Mouse (Mus musculus): ENCODE results near the gene Kcnip3. TPM values are rescaled to one million over a fixed set of nuclear protein-coding genes. Genes with fewer than 3 reads are reported as not detected.

Gene Kcnip3
- polyA plus RNA-seq (2015; fragmentation: Nextera tagmentation; extraction: Ambion mirVana), result 3.3 and 4.0 TPM in 2 replicates

DNA sequence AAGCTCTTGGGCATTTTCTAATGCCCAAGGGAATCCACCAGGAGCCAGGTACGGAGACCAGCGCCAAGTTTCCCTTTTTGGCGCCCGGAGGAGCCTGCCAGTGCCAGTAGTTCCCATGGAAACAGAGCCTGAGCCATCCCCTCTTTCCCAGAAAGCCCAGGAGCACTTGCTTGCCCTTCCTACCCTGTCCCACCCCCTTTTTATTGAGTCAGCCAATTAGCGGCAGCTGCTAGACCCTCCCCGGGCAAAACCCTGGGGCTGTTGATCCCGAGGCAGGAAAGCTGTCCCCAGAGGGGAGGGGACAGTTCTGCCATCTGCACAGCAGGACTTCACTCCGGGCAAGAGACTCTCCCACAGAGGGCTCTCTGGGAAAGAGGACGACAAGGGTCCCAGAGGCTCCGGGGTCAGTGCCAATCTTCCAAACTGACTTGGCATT lies at the start of gene Kcnip3:
Kcnip3 (minus strand) TSS at position 89 of the 436 bp plus-strand sequence.
- 5% methylated on average over 10 of the region's 10 CpGs for WGBS
- Histone ChIP-seq H3K9me3 (no peaks in the 10 kb centered on the region), H3K9ac (peak within 1 kb of the TSS; percentile 37), H3K4me2 (replicated peaks) (peak within 1 kb of the TSS; percentile 60), H3K27ac (no peak within 1 kb of the TSS), H3K27me3 (replicated peaks) (no peaks in the 10 kb centered on the region), H3K36me3 (no peaks in the 10 kb centered on the region), H3K4me1 (replicated peaks) (peaks cover 16% of the 10 kb centered on the region), H3K4me3 (replicated peaks) (peak within 1 kb of the TSS; percentile 32)
- ATAC-seq, result peak; percentile 35; the same call in 1 of the 2 replicates

DNA sequence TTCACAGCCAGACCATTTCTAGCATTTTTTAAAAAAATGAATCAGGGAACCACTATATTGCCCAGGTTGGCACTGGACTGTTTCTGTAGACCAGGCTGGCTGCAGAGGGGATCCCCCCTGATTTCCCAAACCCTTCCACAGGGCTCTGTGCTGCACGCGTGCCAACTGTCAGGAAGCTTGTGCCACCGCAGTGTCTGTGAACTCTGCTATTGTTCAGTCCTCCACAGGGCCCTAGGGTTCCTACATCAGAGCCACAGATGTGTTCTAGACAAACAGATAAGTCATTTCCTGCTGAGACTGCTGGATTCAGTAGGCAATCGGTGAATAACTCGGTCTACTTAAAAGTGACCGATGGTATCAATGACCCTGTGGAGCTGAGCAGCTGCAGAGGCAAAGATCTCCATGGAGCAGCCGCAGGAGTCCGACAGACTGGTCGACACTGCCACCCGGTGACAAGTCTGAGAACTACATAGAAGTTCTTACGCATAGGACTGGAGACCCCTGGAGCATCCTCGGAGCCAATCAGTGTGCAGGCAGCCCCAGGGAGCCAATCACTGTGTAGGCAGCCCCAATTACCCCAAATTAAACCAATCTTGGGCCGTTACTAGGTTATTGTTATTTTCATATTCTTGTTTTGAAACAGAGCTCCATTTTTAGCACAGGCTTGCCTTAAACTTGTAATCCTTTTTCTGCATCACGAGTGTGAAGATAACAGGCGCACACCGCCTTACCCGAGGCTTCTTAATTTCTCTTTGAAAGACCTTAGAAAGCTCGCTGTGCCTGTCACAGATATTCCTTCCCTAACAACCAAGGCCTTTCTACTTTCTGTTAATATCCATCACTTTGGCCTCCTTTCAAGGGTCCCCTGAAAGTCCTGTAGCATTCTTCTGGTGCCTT lies 37.4 kb upstream of the Kcnip3 start:
- peak; percentile 94 for ATAC-seq
- 17% methylated on average over 18 of the region's 18 CpGs for WGBS
- no peak overlapping the region; the same call in 1 of the 2 replicates for H3K4me3 ChIP-seq (replicated peaks)

DNA sequence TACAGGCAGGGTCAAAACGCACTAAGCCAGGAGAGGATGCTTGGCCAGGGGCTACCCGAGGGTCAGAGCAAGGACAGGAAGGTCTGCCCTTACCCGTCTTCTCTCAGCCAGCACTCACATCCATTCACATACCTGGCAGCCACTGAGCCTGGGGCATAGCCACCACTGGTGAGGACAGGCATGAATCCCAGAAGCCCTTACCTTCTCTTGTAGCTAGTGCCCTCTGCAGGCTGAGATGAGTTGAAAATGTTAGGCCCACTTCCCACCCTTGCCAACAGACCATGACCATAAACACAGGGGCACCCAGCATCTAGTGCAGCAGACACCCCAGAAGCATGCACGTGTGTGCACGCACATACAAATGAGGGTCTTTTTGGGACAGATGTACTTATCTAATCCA lies 29.2 kb upstream of the Kcnip3 start:
- Histone ChIP-seq H3K27ac (no peak overlapping the region), H3K27me3 (replicated peaks) (no peaks in the 10 kb centered on the region), H3K4me3 (replicated peaks) (no peak overlapping the region), H3K4me1 (replicated peaks) (no peaks in the 10 kb centered on the region), H3K36me3 (no peaks in the 10 kb centered on the region), H3K9me3 (no peaks in the 10 kb centered on the region), H3K9ac (no peak overlapping the region), H3K4me2 (replicated peaks) (no peak overlapping the region)
- no peak for ATAC-seq
- WGBS, result 52% methylated on average over 5 of the region's 5 CpGs

More for the DNA sequence above, 37.4 kb upstream of the Kcnip3 start:
- Histone ChIP-seq H3K9me3 (no peaks in the 10 kb centered on the region), H3K27me3 (replicated peaks) (peaks cover 1% of the 10 kb centered on the region; the same call in 1 of the 2 replicates), H3K27ac (no peak overlapping the region), H3K4me1 (replicated peaks) (no peaks in the 10 kb centered on the region), H3K4me2 (replicated peaks) (peak overlapping the region; percentile 47), H3K36me3 (no peaks in the 10 kb centered on the region), H3K9ac (no peak overlapping the region)

DNA sequence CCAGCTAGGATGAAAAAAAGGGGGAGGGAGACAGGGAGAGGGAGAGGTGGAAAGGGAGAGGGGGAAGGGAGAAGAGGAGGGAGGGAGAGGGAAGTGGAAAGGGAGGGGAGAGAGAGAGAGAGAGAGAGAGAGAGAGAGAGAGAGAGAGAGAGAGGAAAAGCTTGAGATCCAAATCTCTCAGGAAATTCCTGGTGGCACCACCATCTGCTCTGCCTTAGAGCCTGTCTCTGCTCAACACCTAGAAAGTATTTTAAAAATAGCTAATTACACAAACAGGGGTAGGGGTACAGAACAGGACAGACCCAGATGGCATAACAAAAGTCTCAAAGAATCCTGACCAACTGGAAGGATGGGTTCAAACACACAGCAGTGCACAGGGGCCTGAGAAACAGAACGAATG lies 28.6 kb upstream of the Kcnip3 start:
- H3K9ac ChIP-seq, result no peak overlapping the region
- WGBS, result 69% methylated on average over 1 of the region's 1 CpGs
- H3K4me1 ChIP-seq (replicated peaks), result no peaks in the 10 kb centered on the region
- no peak overlapping the region for H3K4me2 ChIP-seq (replicated peaks)
- no peaks in the 10 kb centered on the region for H3K9me3 ChIP-seq
- no peaks in the 10 kb centered on the region for H3K27me3 ChIP-seq (replicated peaks)
- H3K4me3 ChIP-seq (replicated peaks), result no peak overlapping the region
- H3K27ac ChIP-seq, result no peak overlapping the region
- H3K36me3 ChIP-seq, result no peaks in the 10 kb centered on the region
- no peak for ATAC-seq

DNA sequence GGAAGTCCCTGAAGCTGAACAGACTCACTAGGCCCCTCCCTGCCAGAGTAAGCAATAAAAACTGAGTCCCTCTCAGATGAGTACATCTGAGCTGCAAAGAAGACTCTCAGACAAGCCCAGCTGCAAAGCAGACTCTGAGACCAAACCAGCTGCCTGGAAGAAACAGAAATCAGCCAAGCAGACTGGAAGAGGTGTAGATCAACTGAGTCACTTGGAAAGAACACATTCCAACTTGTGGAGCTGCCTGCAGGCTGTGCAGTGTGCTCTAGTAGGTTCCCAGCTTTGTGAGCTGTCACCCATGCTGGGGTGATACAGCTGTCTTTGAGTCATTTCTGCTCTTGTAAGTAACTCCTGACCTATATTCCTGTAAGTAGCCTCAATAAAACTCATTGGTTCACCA lies 27.8 kb upstream of the Kcnip3 start:
- Histone ChIP-seq H3K36me3 (no peaks in the 10 kb centered on the region), H3K27ac (no peak overlapping the region), H3K9ac (no peak overlapping the region), H3K4me2 (replicated peaks) (no peak overlapping the region), H3K4me3 (replicated peaks) (no peak overlapping the region), H3K9me3 (no peaks in the 10 kb centered on the region), H3K27me3 (replicated peaks) (no peaks in the 10 kb centered on the region), H3K4me1 (replicated peaks) (no peaks in the 10 kb centered on the region)
- no peak for ATAC-seq

DNA sequence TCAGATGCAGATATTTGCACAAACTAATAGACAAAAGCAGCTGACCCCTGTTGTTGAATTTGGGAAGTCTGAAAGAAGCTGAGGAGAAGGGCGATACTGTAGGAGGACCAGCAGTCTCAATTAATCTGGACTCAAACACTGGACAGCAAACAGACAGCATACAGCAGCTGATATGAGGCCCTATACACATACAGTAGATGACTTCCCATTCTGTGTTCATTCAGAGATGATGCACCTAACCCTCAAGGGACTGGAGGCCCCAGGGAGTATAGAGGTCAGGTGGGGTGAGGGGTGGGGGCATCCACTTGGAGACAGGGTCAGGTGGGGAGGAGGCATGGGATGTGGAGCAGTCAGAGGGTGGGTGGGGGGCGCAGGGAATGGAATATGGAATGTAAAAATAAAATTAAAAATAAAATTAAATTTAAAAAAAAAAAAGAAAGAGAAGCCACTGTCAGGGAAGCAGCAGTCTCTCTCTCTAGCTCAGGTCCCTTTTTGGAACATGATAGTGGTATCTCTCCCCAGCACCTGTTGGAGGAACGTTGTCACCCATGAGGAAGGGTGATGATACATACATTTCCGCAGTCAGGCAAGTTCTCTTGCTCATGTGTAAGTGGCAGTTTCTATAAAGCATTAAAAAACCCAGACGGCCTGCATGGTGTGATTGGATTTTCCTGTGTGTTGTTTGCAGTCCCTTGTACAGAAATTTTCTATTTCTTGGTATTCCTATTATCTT lies 26.6 kb upstream of the Kcnip3 start:
- H3K9ac ChIP-seq, result no peak overlapping the region
- ATAC-seq, result no peak
- H3K36me3 ChIP-seq, result no peaks in the 10 kb centered on the region
- H3K4me2 ChIP-seq (replicated peaks), result no peak overlapping the region
- H3K4me1 ChIP-seq (replicated peaks), result no peaks in the 10 kb centered on the region
- 79% methylated on average over 5 of the region's 5 CpGs for WGBS
- H3K27me3 ChIP-seq (replicated peaks), result 0 out of 2 replicates have a peak, but pooled peaks cover under 1% of the 10 kb centered on the region
- no peaks in the 10 kb centered on the region for H3K9me3 ChIP-seq
- no peak overlapping the region for H3K4me3 ChIP-seq (replicated peaks)
- no peak overlapping the region for H3K27ac ChIP-seq

DNA sequence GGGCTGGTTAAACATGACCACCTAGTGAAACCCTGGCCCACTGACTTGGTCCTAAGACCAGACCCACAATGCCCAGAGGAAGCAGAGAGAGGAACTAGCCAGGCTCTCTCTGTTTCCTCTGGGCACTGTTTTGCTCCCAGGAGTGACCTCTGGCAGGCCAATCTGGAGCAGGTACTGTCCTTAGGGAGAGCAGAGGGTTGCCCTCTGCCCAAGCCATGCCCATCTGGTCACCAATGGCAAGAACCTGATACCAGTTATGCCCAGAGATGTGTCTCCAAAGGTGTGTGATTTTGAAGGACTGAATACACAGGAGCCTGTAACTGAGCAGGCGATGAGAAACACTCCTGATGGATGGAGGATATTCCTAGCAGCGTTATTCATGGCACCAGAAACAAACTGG lies 19.8 kb upstream of the Kcnip3 start:
- no peak overlapping the region for H3K27ac ChIP-seq
- 88% methylated on average over 2 of the region's 2 CpGs for WGBS
- peaks cover 50% of the 10 kb centered on the region for H3K27me3 ChIP-seq (replicated peaks)
- peaks cover 7% of the 10 kb centered on the region for H3K4me1 ChIP-seq (replicated peaks)
- no peaks in the 10 kb centered on the region for H3K36me3 ChIP-seq
- ATAC-seq, result no peak
- H3K4me2 ChIP-seq (replicated peaks), result peak overlapping the region; percentile 65; the same call in 1 of the 2 replicates
- no peak overlapping the region for H3K4me3 ChIP-seq (replicated peaks)
- H3K9me3 ChIP-seq, result no peaks in the 10 kb centered on the region
- H3K9ac ChIP-seq, result no peak overlapping the region

DNA sequence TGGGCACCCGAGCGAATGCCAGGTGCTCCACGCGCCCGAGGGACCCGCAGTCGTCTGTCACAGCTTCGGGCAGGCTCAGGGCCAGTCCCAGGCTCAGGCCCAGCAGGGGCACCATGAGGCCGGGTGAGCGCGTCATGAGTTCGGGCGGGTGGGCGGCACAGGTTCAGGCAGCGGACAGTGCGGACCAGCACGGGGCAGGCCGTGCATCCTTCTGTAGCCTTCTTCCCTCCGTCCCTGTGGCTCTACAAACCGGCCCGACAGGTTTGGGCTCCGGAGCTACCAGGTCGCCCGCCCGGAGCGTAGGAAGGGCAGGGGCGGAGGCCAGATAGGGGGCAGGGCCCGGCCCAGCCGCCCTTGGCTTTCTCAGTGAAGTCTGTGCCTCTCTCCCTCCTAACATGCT lies 19.3 kb upstream of the Kcnip3 start, which contains the start of gene Prom2:
Prom2 (minus strand) TSS at position 283 of the 400 bp plus-strand sequence.
- Histone ChIP-seq H3K4me2 (replicated peaks) (peak within 1 kb of the TSS; percentile 65), H3K9ac (no peak within 1 kb of the TSS), H3K4me1 (replicated peaks) (peaks cover 7% of the 10 kb centered on the region), H3K36me3 (no peaks in the 10 kb centered on the region), H3K27ac (no peak within 1 kb of the TSS), H3K27me3 (replicated peaks) (peaks cover 50% of the 10 kb centered on the region), H3K4me3 (replicated peaks) (peak within 1 kb of the TSS; percentile 22), H3K9me3 (no peaks in the 10 kb centered on the region)
- ATAC-seq, result peak; percentile 92
- 5% methylated on average over 29 of the region's 29 CpGs for WGBS

DNA sequence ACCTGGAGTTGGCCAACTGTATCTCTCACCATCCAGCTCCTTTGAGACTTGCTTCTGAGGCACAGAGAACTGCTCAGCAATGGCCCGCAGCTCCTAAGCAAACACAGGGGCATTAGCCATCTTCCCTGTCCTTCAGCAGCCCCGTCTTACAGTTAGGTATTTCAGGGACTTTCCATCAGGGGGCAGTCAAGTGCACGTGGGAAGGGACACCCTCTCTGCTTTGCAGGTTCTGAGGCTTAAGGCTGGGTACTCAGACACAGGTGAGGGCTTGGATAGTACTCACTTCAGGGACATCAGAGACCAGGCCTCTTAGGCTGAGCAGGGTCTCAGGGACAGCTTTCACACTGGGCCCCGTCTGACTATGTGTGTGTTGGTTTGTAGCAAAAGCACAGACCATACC lies 17.6 kb upstream of the Kcnip3 start:
- Histone ChIP-seq H3K4me1 (replicated peaks) (peaks cover 7% of the 10 kb centered on the region), H3K9me3 (no peaks in the 10 kb centered on the region), H3K36me3 (no peaks in the 10 kb centered on the region), H3K4me3 (replicated peaks) (no peak overlapping the region), H3K4me2 (replicated peaks) (no peak overlapping the region), H3K27me3 (replicated peaks) (peaks cover 50% of the 10 kb centered on the region), H3K9ac (no peak overlapping the region), H3K27ac (no peak overlapping the region)
- no peak for ATAC-seq
- WGBS, result 26% methylated on average over 4 of the region's 4 CpGs

DNA sequence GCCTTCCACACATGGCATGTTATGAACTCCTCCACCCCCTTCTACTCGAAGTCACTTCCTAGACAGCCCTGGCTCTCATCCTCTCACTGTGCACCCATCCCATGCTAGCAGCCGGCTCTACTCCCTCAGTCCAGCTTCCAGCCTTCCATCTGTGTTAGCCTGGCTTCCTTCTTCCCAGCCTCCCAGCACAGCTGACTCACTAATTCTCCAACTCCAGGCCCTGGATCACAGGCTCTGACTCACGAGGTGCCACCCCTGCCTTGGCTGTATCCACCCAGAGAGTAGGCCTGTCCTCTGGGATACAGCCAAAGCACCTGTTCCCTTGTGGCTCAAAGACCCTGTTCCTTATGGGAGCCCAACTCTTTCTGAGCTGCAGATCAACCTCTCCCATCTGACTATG lies 15.7 kb upstream of the Kcnip3 start:
- WGBS, result 59% methylated on average over 3 of the region's 3 CpGs
- ATAC-seq, result no peak
- H3K9ac ChIP-seq, result no peak overlapping the region
- H3K36me3 ChIP-seq, result no peaks in the 10 kb centered on the region
- no peak overlapping the region for H3K27ac ChIP-seq
- peaks cover 44% of the 10 kb centered on the region for H3K27me3 ChIP-seq (replicated peaks)
- no peak overlapping the region for H3K4me2 ChIP-seq (replicated peaks)
- peaks cover 7% of the 10 kb centered on the region for H3K4me1 ChIP-seq (replicated peaks)
- no peak overlapping the region for H3K4me3 ChIP-seq (replicated peaks)
- no peaks in the 10 kb centered on the region for H3K9me3 ChIP-seq

DNA sequence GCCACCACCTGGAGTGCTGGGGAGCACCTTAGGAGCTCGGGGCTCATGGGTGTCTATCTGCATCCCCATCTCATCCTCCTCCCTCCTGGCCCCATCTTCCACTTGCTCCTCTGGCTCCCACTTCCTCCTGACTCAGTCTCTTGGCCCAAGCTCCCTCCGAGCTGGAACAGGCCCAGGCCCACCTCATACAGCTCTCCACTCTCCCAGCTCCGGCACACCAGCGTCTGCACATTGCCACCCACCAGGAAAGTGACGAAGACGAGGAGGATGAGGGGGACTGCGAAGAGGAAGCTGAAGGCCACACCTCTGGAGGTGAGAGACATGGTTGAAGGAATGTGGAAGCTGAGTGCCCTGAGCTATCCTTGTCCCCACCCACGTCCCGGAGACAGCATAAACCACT lies 13.5 kb upstream of the Kcnip3 start:
- Histone ChIP-seq H3K4me3 (replicated peaks) (no peak overlapping the region), H3K4me2 (replicated peaks) (no peak overlapping the region), H3K4me1 (replicated peaks) (no peaks in the 10 kb centered on the region), H3K27me3 (replicated peaks) (peaks cover 24% of the 10 kb centered on the region), H3K9ac (no peak overlapping the region), H3K36me3 (no peaks in the 10 kb centered on the region), H3K9me3 (no peaks in the 10 kb centered on the region), H3K27ac (no peak overlapping the region)
- ATAC-seq, result no peak
- 77% methylated on average over 9 of the region's 9 CpGs for WGBS

DNA sequence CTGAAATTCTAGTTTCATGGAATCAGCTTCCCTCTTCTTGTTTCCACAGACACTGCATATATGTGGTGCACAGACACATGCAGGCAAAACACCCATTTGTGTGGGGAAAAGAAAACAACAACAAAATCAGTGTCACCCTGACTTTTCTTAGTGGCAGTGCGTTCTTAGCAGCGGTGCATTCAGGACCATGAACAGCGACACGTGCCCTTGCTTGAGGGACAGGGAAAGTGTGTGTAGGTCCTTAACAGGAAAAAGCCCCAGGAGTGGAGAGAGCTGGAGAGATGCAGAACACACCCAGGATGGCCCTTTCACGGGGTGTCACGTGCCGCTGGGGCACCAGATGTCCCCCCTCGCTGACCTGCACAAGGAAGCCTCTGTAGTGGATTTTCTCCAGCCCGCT lies 10.5 kb upstream of the Kcnip3 start:
- Histone ChIP-seq H3K4me1 (replicated peaks) (no peaks in the 10 kb centered on the region), H3K27me3 (replicated peaks) (peaks cover 5% of the 10 kb centered on the region; the same call in 1 of the 2 replicates), H3K27ac (no peak overlapping the region), H3K9me3 (no peaks in the 10 kb centered on the region), H3K4me3 (replicated peaks) (no peak overlapping the region), H3K36me3 (no peaks in the 10 kb centered on the region), H3K9ac (no peak overlapping the region), H3K4me2 (replicated peaks) (no peak overlapping the region)
- no peak for ATAC-seq
- WGBS, result 9% methylated on average over 9 of the region's 9 CpGs
